ENCODE assay signal across 11 mouse cellular contexts in genomic region chr4:130387256-130387655, GRCm38 (mm10). TPM values are rescaled to one million over a fixed set of nuclear protein-coding genes. Genes with fewer than 3 reads are reported as not detected.
DNase-seq lines count a peak whose midpoint lies in the region.
"Had no signal": no experiment of that assay in that cellular context is flagged by ENCODE, and none has a peak within 500 bp of the region (broad histone marks: within the 10 kb centered on the region; RNA-seq: fewer than 3 reads in every experiment).

No protein-coding gene starts in this region.

- DNase-seq in adrenal gland, adult (ENCODE audit: inconsistent age in 2 of 2, low spot score in 1 of 2): peak; percentile 23 to 63
- DNase-seq in adrenal gland, postnatal 25 days: no peak
- DNase-seq in kidney, adult 18-20 months: peak; percentile 15
- no peak for DNase-seq in kidney, postnatal 10 days
- DNase-seq in cerebellum, adult 9-11 months: peak; percentile 85
- DNase-seq in skeletal muscle tissue, adult 2 months (ENCODE audit: low read depth, low spot score): peak; percentile 92
- no peak for DNase-seq in thymus, postnatal 14 days
- DNase-seq in adrenal gland, adult 18-20 months (ENCODE audit: low spot score in 2 of 2): no peak
- DNase-seq: heart, postnatal 10 days; lung, adult 18-20 months; thymus, adult 2 months had no signal

RNA-seq across cellular contexts. Expression of gene Snrnp40, which starts 27.3 kb away (rescaled TPM):
- total RNA-seq in adrenal gland, postnatal 25 days (2021): 34.9 and 36.3 TPM in 2 replicates
- total RNA-seq in adrenal gland, adult 18-20 months (2021): 10 to 100 TPM; 27.3 to 34.9 TPM

RNA-seq across cellular contexts. Expression of gene Zcchc17, which starts 27.5 kb away (rescaled TPM):
- total RNA-seq in adrenal gland, postnatal 25 days (2021): 40.3 and 43.1 TPM in 2 replicates
- 10 to 100 TPM; 40.4 to 46.0 TPM for total RNA-seq in adrenal gland, adult 18-20 months (2021)

Comparison
In these comparisons a context has a peak if more than half of its experiments do, and no peak if none do; other contexts are left out.
1. DNase-seq: peak in adrenal gland, adult (2 of 2), kidney, adult 18-20 months (single experiment), cerebellum, adult 9-11 months (single experiment) and skeletal muscle tissue, adult 2 months (single experiment); none in adrenal gland, postnatal 25 days (single experiment), kidney, postnatal 10 days (single experiment), thymus, postnatal 14 days (single experiment) and adrenal gland, adult 18-20 months (0 of 2).